Mouse (Mus musculus) thymus, adult 2 months (tissue): ENCODE data around the gene Ccl11. TPM values are rescaled to one million over a fixed set of nuclear protein-coding genes. Genes with fewer than 3 reads are reported as not detected.

Experiments
- DNase-seq: peaks from one replicate; pipeline ENCODE4 v3.0.0; 2021
- H3K27ac ChIP-seq: fragments of 200-500 bp; 2 replicates; pipeline ENCODE4 v1.5.1; 2012; ENCODE audit warnings: low read length, control low read depth; ENCODE audit not compliant: control insufficient read depth, insufficient read depth
- H3K27me3 ChIP-seq: fragments of 200-500 bp; 2 replicates; pipeline ENCODE4 v1.6.1; 2012; ENCODE audit warnings: mild to moderate bottlenecking, low read length, moderate library complexity, mixed read lengths; ENCODE audit not compliant: control insufficient read depth, insufficient read depth
- H3K36me3 ChIP-seq: fragments of 200-500 bp; 2 replicates; pipeline ENCODE4 v1.6.1; 2012; ENCODE audit warnings: mild to moderate bottlenecking, low read length, moderate library complexity; ENCODE audit not compliant: control insufficient read depth, insufficient read depth
- H3K4me1 ChIP-seq: fragments of 200-500 bp; replicated peaks from 2 replicates; pipeline ENCODE4 v1.6.1; 2012; ENCODE audit warnings: low read length; ENCODE audit not compliant: control insufficient read depth, insufficient read depth
- H3K4me3 ChIP-seq: fragments of 200-500 bp; 2 replicates; pipeline ENCODE4 v1.5.1; 2012; ENCODE audit warnings: mild to moderate bottlenecking, low read length, control low read depth, moderate library complexity; ENCODE audit not compliant: control insufficient read depth, insufficient read depth
- CTCF ChIP-seq: fragments of 200-500 bp; IDR thresholded peaks from 2 replicates; pipeline ENCODE4 v1.5.1; 2012; ENCODE audit warnings: mild to moderate bottlenecking, control low read depth, low read length, moderate library complexity, borderline replicate concordance; ENCODE audit not compliant: control insufficient read depth, poor library complexity, insufficient read depth; ENCODE audit errors: extremely low read depth
- POLR2A ChIP-seq: fragments of 200-500 bp; IDR thresholded peaks from 2 replicates; pipeline ENCODE4 v1.6.1; 2012; ENCODE audit warnings: mild to moderate bottlenecking, low read length, control low read depth, moderate library complexity; ENCODE audit not compliant: control insufficient read depth, poor library complexity, insufficient read depth; ENCODE audit errors: extremely low read depth
- WGBS: fragments of 180-500 bp; shearing (Covaris S2); methylation state at CpG from one replicate; pipeline ENCODE4 v1.1.7; 2018; 5-methylcytosine and 5-hydroxymethylcytosine counted together
- polyA plus RNA-seq: library from polyadenylated mRNA; depleted of rRNA; stranded (reverse); fragments of >200 nt; gene quantifications from 2 replicates; pipeline ENCODE4 v1.2.3, GENCODE M21; 2012; rRNA removed

Ccl11 gene
- polyA plus RNA-seq, 1 experiment: 30.1 TPM

GRCm38 (mm10) chr11:82099511-82100323, 42.1 kb downstream of the Ccl11 start:
- TF ChIP-seq CTCF (no peak), POLR2A (no peak)
- no peak overlapping the region for H3K27ac ChIP-seq
- WGBS: 89% methylated on average over 10 of the region's 10 CpGs
- H3K27me3 ChIP-seq: no peaks in the 10 kb centered on the region
- no peaks in the 10 kb centered on the region for H3K4me1 ChIP-seq
- DNase-seq: no peak
- H3K4me3 ChIP-seq: no peak overlapping the region
- no peaks in the 10 kb centered on the region for H3K36me3 ChIP-seq

GRCm38 (mm10) chr11:82101087-82101486, 43.5 kb downstream of the Ccl11 start:
- TF ChIP-seq POLR2A (no peak), CTCF (no peak)
- Histone ChIP-seq H3K36me3 (no peaks in the 10 kb centered on the region), H3K27me3 (no peaks in the 10 kb centered on the region), H3K4me3 (no peak overlapping the region), H3K4me1 (no peaks in the 10 kb centered on the region), H3K27ac (no peak overlapping the region)
- WGBS: 80% methylated on average over 4 of the region's 4 CpGs
- no peak for DNase-seq

GRCm38 (mm10) chr11:82101529-82101928, 43.9 kb downstream of the Ccl11 start, which contains the start of gene Ccl12:
TSS of gene Ccl12 (plus strand) at chr11:82101845.
- 45% methylated on average over 2 of the region's 2 CpGs for WGBS
- DNase-seq: no peak

GRCm38 (mm10) chr11:82109611-82110010, 52.0 kb downstream of the Ccl11 start:
- Histone ChIP-seq H3K4me3 (no peak overlapping the region), H3K27me3 (no peaks in the 10 kb centered on the region), H3K27ac (no peak overlapping the region), H3K4me1 (no peaks in the 10 kb centered on the region), H3K36me3 (no peaks in the 10 kb centered on the region)
- TF ChIP-seq POLR2A: no peak
- no peak for TF ChIP-seq CTCF
- no peak for DNase-seq

More at GRCm38 (mm10) chr11:82101529-82101928, 43.9 kb downstream of the Ccl11 start, which contains the start of gene Ccl12:
- no peaks in the 10 kb centered on the region for H3K27me3 ChIP-seq
- H3K27ac ChIP-seq: no peak within 1 kb of the TSS
- H3K4me1 ChIP-seq: no peaks in the 10 kb centered on the region
- TF ChIP-seq POLR2A (no peak), CTCF (no peak)
- H3K4me3 ChIP-seq: no peak within 1 kb of the TSS
- no peaks in the 10 kb centered on the region for H3K36me3 ChIP-seq

- Histone ChIP-seq H3K27ac (no peak overlapping the region), H3K4me3 (no peak overlapping the region), H3K27me3 (no peaks in the 10 kb centered on the region), H3K4me1 (no peaks in the 10 kb centered on the region; the same call in 1 of the 2 replicates), H3K36me3 (no peaks in the 10 kb centered on the region)
- 85% methylated on average over 6 of the region's 6 CpGs for WGBS
- TF ChIP-seq POLR2A: no peak
- no peak for TF ChIP-seq CTCF
- DNase-seq: no peak
These were observed 53.0 kb downstream of the Ccl11 start for GRCm38 (mm10) chr11:82110372-82111248.

Other genes starting within 250 kb of the Ccl11 start
- not detected in 2 replicates for gene 5530401A14Rik, start 197.2 kb upstream of the Ccl11 start, polyA plus RNA-seq
- 0.08 and 0.10 TPM in 2 replicates for gene Asic2, start 89.4 kb upstream of the Ccl11 start, polyA plus RNA-seq
- gene Ccl2, start 22.3 kb upstream of the Ccl11 start, polyA plus RNA-seq: 3.7 and 4.3 TPM in 2 replicates
- gene Gm17268, start 19.3 kb upstream of the Ccl11 start, polyA plus RNA-seq: not detected in 2 replicates
- 0.59 and 0.81 TPM in 2 replicates for gene Ccl7, start 12.1 kb upstream of the Ccl11 start, polyA plus RNA-seq
- gene Ccl12, start 44.0 kb downstream of the Ccl11 start, polyA plus RNA-seq: 5.4 and 10.5 TPM in 2 replicates
- gene Ccl8, start 57.4 kb downstream of the Ccl11 start, polyA plus RNA-seq: 14.9 and 23.5 TPM in 2 replicates
- 0.48 and 1.1 TPM in 2 replicates for gene Ccl1, start 247.9 kb downstream of the Ccl11 start, polyA plus RNA-seq